Mouse (Mus musculus) heart, embryonic 14.5 days (tissue): ENCODE results near the gene Gm5485. TPM values are rescaled to one million over a fixed set of nuclear protein-coding genes. Genes with fewer than 3 reads are reported as not detected.

ENCODE experiments used
- ATAC-seq: fragments of 200-750 bp; cut with Nextera tagmentation; 2 replicates; pipeline ENCODE4 v1.8.0; 2017; ENCODE audit warnings: low read depth, moderate TSS enrichment; ENCODE audit not compliant: insufficient number of reproducible peaks, insufficient read depth, low FRiP score
- H3K27ac ChIP-seq, 2 experiments: fragments of 200-500 bp in 1 of 2; fragments of 300-500 bp in 1 of 2; sonication (generic) in 1 of 2; replicated peaks in 1 of 2; 2 replicates each; pipeline ENCODE4 v1.5.1; 2012 to 2014; ENCODE audit warnings: low read depth in 2 of 2, low read length in 2 of 2, control low read depth in 1 of 2, mild to moderate bottlenecking in 1 of 2, mixed read lengths in 1 of 2; ENCODE audit not compliant: control insufficient read depth in 1 of 2, insufficient read depth in 1 of 2
- H3K27me3 ChIP-seq: fragments of 300-500 bp; sonication (generic); 2 replicates; pipeline ENCODE4 v1.6.1; 2014; ENCODE audit warnings: mild to moderate bottlenecking, low read length, control low read depth; ENCODE audit not compliant: control insufficient read depth, insufficient read depth
- H3K36me3 ChIP-seq: fragments of 300-500 bp; sonication (generic); 2 replicates; pipeline ENCODE4 v1.6.1; 2014; ENCODE audit warnings: mild to moderate bottlenecking, control low read depth, low read length, mixed read lengths; ENCODE audit not compliant: control insufficient read depth, insufficient read depth
- H3K4me1 ChIP-seq, 2 experiments: fragments of 200-500 bp in 1 of 2; fragments of 300-500 bp in 1 of 2; sonication (generic) in 1 of 2; 2 replicates each; pipeline ENCODE4 v1.6.1; 2012 to 2014; ENCODE audit warnings: low read length in 2 of 2, control low read depth in 1 of 2, mixed read lengths in 1 of 2; ENCODE audit not compliant: control insufficient read depth in 2 of 2, insufficient read depth in 2 of 2
- H3K4me2 ChIP-seq: fragments of 300-500 bp; sonication (generic); 2 replicates; pipeline ENCODE4 v1.6.1; 2014; ENCODE audit warnings: mild to moderate bottlenecking, low read length
- H3K4me3 ChIP-seq, 2 experiments: fragments of 200-500 bp in 1 of 2; fragments of 300-500 bp in 1 of 2; sonication (generic) in 1 of 2; 2 replicates each; pipeline ENCODE4 v1.5.1; 2012 to 2014; ENCODE audit warnings: low read length in 2 of 2, mild to moderate bottlenecking in 2 of 2, control low read depth in 1 of 2, low read depth in 1 of 2, moderate library complexity in 1 of 2; ENCODE audit not compliant: control insufficient read depth in 1 of 2, insufficient read depth in 1 of 2
- H3K9ac ChIP-seq: fragments of 300-500 bp; sonication (generic); 2 replicates; pipeline ENCODE4 v1.6.1; 2014; ENCODE audit warnings: mild to moderate bottlenecking, low read length
- H3K9me3 ChIP-seq: fragments of 300-500 bp; sonication (generic); 2 replicates; pipeline ENCODE4 v1.6.1; 2016; ENCODE audit warnings: low read length, control low read depth; ENCODE audit not compliant: control insufficient read depth
- WGBS: fragments of 180-500 bp; shearing (Covaris S2); extraction: QIAGEN DNeasy Blood & Tissue Kit; methylation state at CpG from one replicate; pipeline ENCODE4 v1.1.7; 2014; 5-methylcytosine and 5-hydroxymethylcytosine counted together
- polyA plus RNA-seq: library from polyadenylated mRNA; unstranded; fragments of >200 nt; fragmentation: Nextera tagmentation; extraction: Ambion mirVana; gene quantifications from 2 replicates; pipeline ENCODE4 v1.2.1, GENCODE M21; 2014

Gene Gm5485
- polyA plus RNA-seq = not detected in 2 replicates

GRCm38 (mm10) chr16:48412246-48412645, at the start of gene Gm5485:
Gene Gm5485, minus strand, starts transcription at chr16:48412416.
- 88% methylated on average over 1 of the region's 1 CpGs for WGBS
- Histone ChIP-seq H3K27me3 (no peaks in the 10 kb centered on the region), H3K4me3 (no peak within 1 kb of the TSS), H3K36me3 (no peaks in the 10 kb centered on the region), H3K9ac (no peak within 1 kb of the TSS), H3K4me2 (no peak within 1 kb of the TSS), H3K9me3 (no peaks in the 10 kb centered on the region), H3K27ac (no peak within 1 kb of the TSS), H3K4me1 (no peaks in the 10 kb centered on the region)
- ATAC-seq = no peak

DNA sequence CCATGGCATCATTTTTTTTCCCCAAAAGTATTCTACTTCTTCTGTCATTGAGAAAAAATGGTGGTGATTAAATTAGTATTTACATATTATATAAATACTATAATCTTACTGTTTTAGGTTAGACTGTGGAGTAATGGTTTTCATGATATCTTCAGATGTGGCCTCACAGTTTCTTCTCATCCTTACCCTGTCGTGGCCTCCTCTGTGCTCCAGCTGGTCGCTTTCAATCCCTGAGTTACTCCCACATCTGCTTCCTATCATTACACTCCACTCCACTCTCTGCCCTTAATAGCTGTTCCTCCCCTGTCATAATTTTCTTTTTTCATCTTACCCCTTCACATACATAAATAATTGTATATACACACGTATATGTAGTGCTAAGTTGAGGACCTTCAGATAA, 41.0 kb upstream of the Gm5485 start:
- no peak for ATAC-seq
- no peak overlapping the region for H3K9ac ChIP-seq
- H3K36me3 ChIP-seq = no peaks in the 10 kb centered on the region
- H3K4me3 ChIP-seq = no peak overlapping the region
- 78% methylated on average over 3 of the region's 3 CpGs for WGBS
- H3K4me2 ChIP-seq = no peak overlapping the region
- H3K27ac ChIP-seq = no peak overlapping the region
- H3K4me1 ChIP-seq = no peaks in the 10 kb centered on the region
- H3K9me3 ChIP-seq = no peaks in the 10 kb centered on the region
- no peaks in the 10 kb centered on the region for H3K27me3 ChIP-seq

DNA sequence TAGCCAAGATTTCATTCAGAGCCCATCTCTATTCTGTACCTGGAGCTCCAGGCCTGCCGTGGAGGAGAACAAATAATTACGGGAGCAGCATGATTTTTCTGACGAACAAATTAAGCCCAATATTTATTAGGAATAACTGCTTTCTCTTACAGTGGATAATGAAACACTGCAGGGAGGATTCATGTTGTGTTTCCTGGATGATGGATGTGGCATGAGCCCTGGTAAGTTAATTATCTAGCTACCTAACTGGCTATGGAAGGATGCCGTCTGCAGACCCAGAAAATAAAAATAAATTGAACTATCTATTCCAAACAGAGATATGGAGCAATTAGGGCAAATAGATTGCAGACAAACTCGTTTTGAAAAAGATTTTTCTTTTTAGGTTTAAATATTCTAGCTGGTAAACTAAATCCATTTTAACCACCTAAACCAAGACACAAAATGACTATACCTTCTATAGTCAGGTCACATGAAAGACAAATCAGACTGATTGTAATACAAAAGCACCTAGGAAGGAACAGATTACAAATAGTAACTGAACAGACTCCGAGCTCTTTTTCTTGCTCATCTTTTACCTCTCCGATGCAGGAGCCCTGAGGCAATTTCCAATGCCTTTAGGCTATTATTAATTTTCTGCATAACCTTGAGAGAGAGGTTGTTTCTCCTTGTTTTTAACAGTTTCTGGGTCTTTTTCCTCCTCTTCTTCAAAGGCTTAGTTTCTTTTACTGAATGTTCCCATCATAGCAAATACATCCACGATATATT, 34.1 kb upstream of the Gm5485 start:
- Histone ChIP-seq H3K4me2 (no peak overlapping the region), H3K4me1 (no peaks in the 10 kb centered on the region), H3K9me3 (no peaks in the 10 kb centered on the region), H3K9ac (no peak overlapping the region), H3K27me3 (no peaks in the 10 kb centered on the region), H3K27ac (no peak overlapping the region), H3K4me3 (no peak overlapping the region), H3K36me3 (no peaks in the 10 kb centered on the region)
- WGBS = 67% methylated on average over 8 of the region's 8 CpGs
- ATAC-seq = no peak

- Histone ChIP-seq H3K27ac (no peak overlapping the region), H3K4me2 (no peak overlapping the region), H3K4me1 (no peaks in the 10 kb centered on the region), H3K36me3 (no peaks in the 10 kb centered on the region), H3K9me3 (no peaks in the 10 kb centered on the region), H3K27me3 (no peaks in the 10 kb centered on the region), H3K4me3 (no peak overlapping the region), H3K9ac (no peak overlapping the region)
- ATAC-seq = no peak
- 94% methylated on average over 5 of the region's 5 CpGs for WGBS
These were observed 32.4 kb upstream of the Gm5485 start for GRCm38 (mm10) chr16:48444589-48444988.

DNA sequence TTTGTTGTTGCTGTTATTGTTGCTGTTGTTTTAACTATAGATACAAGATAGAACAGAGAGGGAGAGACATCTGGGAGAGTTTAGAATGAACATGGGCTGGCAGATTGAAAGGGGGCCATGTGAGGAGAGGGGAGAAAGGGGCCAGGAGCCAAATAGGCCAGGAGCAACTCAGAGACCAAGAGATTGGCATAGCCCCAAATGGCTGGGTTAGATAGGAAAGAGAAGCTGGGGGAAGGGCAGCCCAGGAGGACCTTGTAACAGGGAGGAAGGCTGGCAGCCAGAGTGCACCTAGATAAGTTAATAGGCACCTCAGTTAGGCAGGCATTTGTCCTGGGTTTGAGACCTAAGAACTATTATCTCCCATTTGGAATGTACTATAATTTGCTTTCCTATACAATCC, 25.3 kb upstream of the Gm5485 start:
- ATAC-seq = no peak
- H3K27me3 ChIP-seq = no peaks in the 10 kb centered on the region
- no peaks in the 10 kb centered on the region for H3K36me3 ChIP-seq
- H3K9me3 ChIP-seq = no peaks in the 10 kb centered on the region
- H3K4me1 ChIP-seq = 0 out of 4 replicates have a peak, but pooled peaks cover 0 to 2% of the 10 kb centered on the region in 2 experiments
- H3K27ac ChIP-seq = no peak overlapping the region
- no peak overlapping the region for H3K4me3 ChIP-seq
- H3K9ac ChIP-seq = no peak overlapping the region
- H3K4me2 ChIP-seq = no peak overlapping the region

GRCm38 (mm10) chr16:48435454-48435853, 23.2 kb upstream of the Gm5485 start:
- Histone ChIP-seq H3K27ac (no peak overlapping the region), H3K36me3 (no peaks in the 10 kb centered on the region), H3K4me3 (no peak overlapping the region), H3K4me1 (0 out of 4 replicates have a peak, but pooled peaks cover 0 to 2% of the 10 kb centered on the region in 2 experiments), H3K27me3 (no peaks in the 10 kb centered on the region), H3K9me3 (no peaks in the 10 kb centered on the region), H3K4me2 (no peak overlapping the region), H3K9ac (no peak overlapping the region)
- WGBS = 18% methylated on average over 1 of the region's 1 CpGs
- no peak for ATAC-seq

DNA sequence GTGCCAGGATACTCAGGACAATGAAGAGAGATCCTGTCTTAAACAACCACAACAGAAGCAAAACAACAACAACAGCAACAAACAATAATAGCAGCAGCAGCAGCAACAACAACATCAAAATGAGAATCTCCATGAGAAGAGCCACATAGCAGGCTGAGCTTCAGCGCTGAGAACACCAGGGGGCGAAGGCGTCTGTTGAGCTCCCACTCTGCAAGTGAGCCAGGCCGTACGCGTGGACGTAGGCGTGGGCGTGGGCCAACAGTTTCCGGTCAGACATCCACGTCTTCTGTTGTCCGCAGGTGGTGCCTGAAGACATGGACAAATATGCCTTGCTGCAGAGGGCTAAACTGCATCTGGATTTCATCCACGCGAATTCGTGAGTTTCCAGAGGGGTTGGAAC, 18.8 kb upstream of the Gm5485 start, which contains the start of gene Morc1:
Morc1 (plus strand) TSS at position 211 of the 400 bp plus-strand sequence.
- Histone ChIP-seq H3K9me3 (no peaks in the 10 kb centered on the region), H3K27ac (no peak within 1 kb of the TSS), H3K4me2 (no peak within 1 kb of the TSS), H3K9ac (no peak within 1 kb of the TSS), H3K4me1 (no peaks in the 10 kb centered on the region), H3K4me3 (no peak within 1 kb of the TSS), H3K27me3 (no peaks in the 10 kb centered on the region), H3K36me3 (no peaks in the 10 kb centered on the region)
- no peak for ATAC-seq
- 91% methylated on average over 15 of the region's 15 CpGs for WGBS

GRCm38 (mm10) chr16:48429427-48429826, 17.2 kb upstream of the Gm5485 start:
- Histone ChIP-seq H3K9ac (no peak overlapping the region), H3K27me3 (no peaks in the 10 kb centered on the region), H3K9me3 (no peaks in the 10 kb centered on the region), H3K27ac (no peak overlapping the region), H3K36me3 (no peaks in the 10 kb centered on the region), H3K4me3 (no peak overlapping the region), H3K4me1 (no peaks in the 10 kb centered on the region), H3K4me2 (no peak overlapping the region)
- ATAC-seq = no peak
- WGBS = 62% methylated on average over 1 of the region's 1 CpGs
